Mouse (Mus musculus) heart, adult 2 months (tissue): ENCODE measurements around the gene Tanc2.

Experiments used
- CTCF ChIP-seq: fragments of 200-600 bp; IDR thresholded peaks from 2 replicates; pipeline ENCODE4 v1.8.1; 2022; ENCODE audit warnings: antibody characterized with exemption, mild to moderate bottlenecking, moderate library complexity
- EP300 ChIP-seq: fragments of 200-500 bp; IDR thresholded peaks from 2 replicates; pipeline ENCODE4 v1.6.1; 2011; ENCODE audit warnings: low read depth, low read length, control low read depth; ENCODE audit not compliant: insufficient read depth
- POLR2A ChIP-seq: fragments of 200-500 bp; IDR thresholded peaks from 2 replicates; pipeline ENCODE4 v1.6.1; 2011; ENCODE audit warnings: mild to moderate bottlenecking, low read depth, low read length, control low read depth; ENCODE audit not compliant: insufficient read depth

GRCm38 (mm10) chr11:105807103-105807502 lies 217.3 kb downstream of the Tanc2 start:
- TF ChIP-seq CTCF (no peak), POLR2A (no peak), EP300 (no peak)
